Mouse (Mus musculus) cerebellum, adult 2 months (tissue): Measurements from ENCODE around the gene Atpaf2.

Source experiments
- CTCF ChIP-seq: fragments of 200-500 bp; IDR thresholded peaks from 2 replicates; pipeline ENCODE4 v1.5.1; 2011; ENCODE audit warnings: low read depth, mild to moderate bottlenecking, control low read depth, low read length, moderate library complexity, borderline replicate concordance; ENCODE audit not compliant: insufficient read depth
- POLR2A ChIP-seq: fragments of 200-500 bp; IDR thresholded peaks from 2 replicates; pipeline ENCODE4 v1.6.1; 2011; ENCODE audit warnings: low read length, control low read depth, borderline replicate concordance; ENCODE audit not compliant: insufficient read depth

DNA sequence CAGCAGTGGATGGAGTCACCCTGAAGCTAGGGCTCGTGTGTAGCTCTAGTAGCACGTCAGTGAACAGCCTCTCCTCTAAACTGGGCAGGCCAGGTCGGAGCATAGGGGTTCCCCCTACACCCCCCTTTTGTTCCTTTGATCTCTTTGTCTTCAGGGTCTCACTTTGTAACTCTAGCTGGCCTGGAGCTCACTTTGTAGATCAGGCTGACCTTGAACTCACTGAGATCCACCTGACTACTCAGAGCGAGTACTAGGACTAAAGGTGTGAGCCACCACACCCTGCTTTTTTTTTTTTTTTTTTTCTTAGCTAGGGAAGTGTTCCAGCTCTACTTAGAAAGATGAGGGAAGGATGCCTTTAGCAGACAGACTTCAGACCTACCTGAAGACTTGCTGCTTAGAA, 25.8 kb upstream of the Atpaf2 start:
- TF ChIP-seq CTCF, result no peak
- no peak for TF ChIP-seq POLR2A
